Comparison of ENCODE assay signal across 8 mouse cellular contexts in the genomic region with DNA sequence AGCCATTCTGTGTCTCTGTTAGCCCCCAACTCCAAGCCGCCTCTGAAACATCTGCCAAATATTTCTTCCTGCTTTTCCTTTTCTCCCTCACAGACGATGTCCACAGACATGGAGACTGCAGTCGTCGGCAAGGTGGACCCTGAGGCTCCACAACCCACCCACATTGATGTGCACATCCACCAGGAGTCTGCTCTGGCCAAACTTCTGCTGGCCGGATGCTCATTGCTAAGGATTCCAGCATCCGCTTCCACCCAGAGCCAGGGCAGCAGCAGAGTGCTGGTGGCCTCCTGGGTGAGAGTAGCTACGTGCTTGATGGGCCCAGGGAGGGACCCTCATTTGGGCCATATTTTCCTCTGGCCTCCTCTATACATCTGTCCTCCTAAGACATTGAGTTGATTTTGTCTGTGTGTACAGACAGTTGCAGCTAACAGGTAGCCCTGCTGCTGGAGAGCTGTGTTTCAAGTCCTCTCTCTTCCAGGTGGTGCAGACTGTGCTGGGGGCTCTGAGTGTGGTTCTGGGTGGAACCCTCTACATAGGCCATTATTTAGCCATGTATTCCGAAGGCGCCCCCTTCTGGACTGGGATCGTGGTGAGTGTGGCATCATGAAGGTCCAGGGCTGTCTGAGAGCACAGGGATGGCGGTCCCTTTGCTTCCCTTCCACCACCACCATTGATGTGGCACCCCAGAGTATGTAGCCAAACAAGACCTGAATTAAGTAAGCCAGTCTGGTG. TPM values are rescaled to one million over a fixed set of nuclear protein-coding genes. Genes with fewer than 3 reads are reported as not detected.
DNase-seq lines count a peak whose midpoint lies in the region; ATAC-seq lines count a peak whose summit lies in the region.

No protein-coding gene starts in this region.

- DNase-seq in hindbrain, embryonic 10.5 days (ENCODE audit: low spot score) = no peak
- no peak for DNase-seq in hindbrain, embryonic 11.5 days (ENCODE audit: low spot score)
- peak; percentile 79 to 86 for DNase-seq in adrenal gland, postnatal 36 days
- DNase-seq in heart, postnatal 14 days = peak; percentile 35 to 47
- no peak for DNase-seq in limb, embryonic 10.5 days (ENCODE audit: low spot score)
- DNase-seq in frontal cortex, postnatal 25 days (ENCODE audit: low spot score in 2 of 2) = no peak

- WGBS in hindbrain, embryonic 10.5 days = 75% methylated on average over 11 of the region's 11 CpGs
- 75% methylated on average over 10 of the region's 11 CpGs for WGBS in hindbrain, embryonic 11.5 days
- WGBS in limb, embryonic 10.5 days = 73% methylated on average over 11 of the region's 11 CpGs

- ATAC-seq in hindbrain, embryonic 11.5 days (ENCODE audit: low FRiP score) = no peak
- peak; percentile 38; the same call in 1 of the 2 replicates for ATAC-seq in megakaryocyte progenitor cell, adult 5-6 weeks (replicated peaks; ENCODE audit: poor library complexity)
- no peak for ATAC-seq in inflammation-experienced regulatory T-cells, adult 6 months

- no peaks in the 10 kb centered on the region; the same call in 1 of the 2 replicates for H3K36me3 ChIP-seq in hindbrain, embryonic 10.5 days
- H3K36me3 ChIP-seq in hindbrain, embryonic 11.5 days (ENCODE audit: control insufficient read depth, insufficient read depth, low read length) = no peaks in the 10 kb centered on the region
- H3K36me3 ChIP-seq in limb, embryonic 10.5 days = peaks cover 34% of the 10 kb centered on the region

- H3K9me3 ChIP-seq in hindbrain, embryonic 10.5 days = no peaks in the 10 kb centered on the region
- no peaks in the 10 kb centered on the region for H3K9me3 ChIP-seq in hindbrain, embryonic 11.5 days (ENCODE audit: control insufficient read depth, low read length)
- no peaks in the 10 kb centered on the region for H3K9me3 ChIP-seq in limb, embryonic 10.5 days (replicated peaks)

- peaks cover 33% of the 10 kb centered on the region for H3K4me1 ChIP-seq in hindbrain, embryonic 10.5 days (replicated peaks)
- H3K4me1 ChIP-seq in hindbrain, embryonic 11.5 days (replicated peaks; ENCODE audit: control insufficient read depth, insufficient read depth, low read length) = peaks cover 5% of the 10 kb centered on the region; the same call in 1 of the 2 replicates
- H3K4me1 ChIP-seq in limb, embryonic 10.5 days = peaks cover 30% of the 10 kb centered on the region

- peak overlapping the region; percentile 47; the same call in 1 of the 2 replicates for H3K4me3 ChIP-seq in hindbrain, embryonic 10.5 days
- no peak overlapping the region for H3K4me3 ChIP-seq in hindbrain, embryonic 11.5 days (ENCODE audit: low read depth, low read length)
- H3K4me3 ChIP-seq in limb, embryonic 10.5 days = peak overlapping the region; percentile 52

- no peaks in the 10 kb centered on the region for H3K27me3 ChIP-seq in hindbrain, embryonic 10.5 days (ENCODE audit: insufficient read depth, poor library complexity, severe bottlenecking)
- no peaks in the 10 kb centered on the region for H3K27me3 ChIP-seq in hindbrain, embryonic 11.5 days (ENCODE audit: control insufficient read depth, insufficient read depth, low read length)
- no peaks in the 10 kb centered on the region for H3K27me3 ChIP-seq in limb, embryonic 10.5 days (ENCODE audit: low read depth, poor library complexity, severe bottlenecking)

- intact Hi-C loops in heart, postnatal 14 days (cut with DNase I) = no loop called here

- H3K9ac ChIP-seq in hindbrain, embryonic 11.5 days (ENCODE audit: low read depth, low read length) = no peak overlapping the region

- peak overlapping the region; percentile 83; the same call in 1 of the 2 replicates for H3K27ac ChIP-seq in hindbrain, embryonic 10.5 days
- no peak overlapping the region for H3K27ac ChIP-seq in hindbrain, embryonic 11.5 days (ENCODE audit: low read depth, low read length)
- H3K27ac ChIP-seq in limb, embryonic 10.5 days = peak overlapping the region; percentile 86

- no peak overlapping the region; the same call in 1 of the 2 replicates for H3K4me2 ChIP-seq in hindbrain, embryonic 11.5 days (replicated peaks; ENCODE audit: low read depth, low read length)

RNA-seq across cellular contexts. Expression of gene Tmem176b, which starts 1.0 kb away (rescaled TPM):
- polyA plus RNA-seq in hindbrain, embryonic 10.5 days (2016; fragmentation: Nextera tagmentation; extraction: Ambion mirVana) = 34.0 and 52.9 TPM in 2 replicates
- polyA plus RNA-seq in hindbrain, embryonic 11.5 days (2014; fragmentation: Nextera tagmentation; extraction: Ambion mirVana) = 66.7 and 72.5 TPM in 2 replicates
- total RNA-seq in adrenal gland, postnatal 36 days (2021) = 100 to 1,000 TPM; 506 to 589 TPM
- 10 to 100 TPM; 62.5 to 63.9 TPM for total RNA-seq in heart, postnatal 14 days (2021)
- 34.0 and 57.7 TPM in 2 replicates for polyA plus RNA-seq in limb, embryonic 10.5 days (2016; fragmentation: Nextera tagmentation; extraction: Ambion mirVana)
- 90.6 and 115 TPM in 2 replicates for total RNA-seq in megakaryocyte progenitor cell, adult 5-6 weeks (2015)
- total RNA-seq in megakaryocyte progenitor cell, adult 5-6 weeks (2017) = 84.2 and 92.0 TPM in 2 replicates
- 10 to 100 TPM; 28.1 to 42.7 (median 29.5) TPM for polyA plus RNA-seq in inflammation-experienced regulatory T-cells, adult 6 months (2017; shearing (Covaris generic))

RNA-seq across cellular contexts. Expression of gene Tmem176a, which starts 1.6 kb away (rescaled TPM):
- polyA plus RNA-seq in hindbrain, embryonic 10.5 days (2016; fragmentation: Nextera tagmentation; extraction: Ambion mirVana) = 16.9 and 21.5 TPM in 2 replicates
- 25.7 and 26.0 TPM in 2 replicates for polyA plus RNA-seq in hindbrain, embryonic 11.5 days (2014; fragmentation: Nextera tagmentation; extraction: Ambion mirVana)
- 100 to 1,000 TPM; 293 to 327 TPM for total RNA-seq in adrenal gland, postnatal 36 days (2021)
- 10 to 100 TPM; 18.7 to 23.8 TPM for total RNA-seq in heart, postnatal 14 days (2021)
- 18.0 and 29.0 TPM in 2 replicates for polyA plus RNA-seq in limb, embryonic 10.5 days (2016; fragmentation: Nextera tagmentation; extraction: Ambion mirVana)
- total RNA-seq in megakaryocyte progenitor cell, adult 5-6 weeks (2015) = 33.2 and 39.1 TPM in 2 replicates
- 22.1 and 27.5 TPM in 2 replicates for total RNA-seq in megakaryocyte progenitor cell, adult 5-6 weeks (2017)
- 10 to 100 TPM; 13.3 to 32.6 (median 28.4) TPM for polyA plus RNA-seq in inflammation-experienced regulatory T-cells, adult 6 months (2017; shearing (Covaris generic))

RNA-seq across cellular contexts. Expression of gene Aoc1, which starts 30.4 kb away (rescaled TPM):
- not detected in 2 replicates for polyA plus RNA-seq in hindbrain, embryonic 10.5 days (2016; fragmentation: Nextera tagmentation; extraction: Ambion mirVana)
- polyA plus RNA-seq in hindbrain, embryonic 11.5 days (2014; fragmentation: Nextera tagmentation; extraction: Ambion mirVana) = not detected in 2 replicates
- total RNA-seq in adrenal gland, postnatal 36 days (2021) = not detected
- not detected for total RNA-seq in heart, postnatal 14 days (2021)
- polyA plus RNA-seq in limb, embryonic 10.5 days (2016; fragmentation: Nextera tagmentation; extraction: Ambion mirVana) = not detected in 2 replicates
- 0.12 and 0.20 TPM in 2 replicates for total RNA-seq in megakaryocyte progenitor cell, adult 5-6 weeks (2015)
- total RNA-seq in megakaryocyte progenitor cell, adult 5-6 weeks (2017) = 0.17 TPM in 1 of 2 replicates, not detected in the other
- polyA plus RNA-seq in inflammation-experienced regulatory T-cells, adult 6 months (2017; shearing (Covaris generic)) = not detected

Comparison
In these comparisons a context has a peak if more than half of its experiments do, and no peak if none do; other contexts are left out.
1. DNase-seq: peak in adrenal gland, postnatal 36 days (2 of 2) and heart, postnatal 14 days (2 of 2); none in hindbrain, embryonic 10.5 days (single experiment), hindbrain, embryonic 11.5 days (single experiment), limb, embryonic 10.5 days (single experiment) and frontal cortex, postnatal 25 days (0 of 2).